Mouse (Mus musculus): ENCODE measurements at regions not wholly inside any gene's neighbourhood (a gene's known extent, or its start where the extent isn't known, plus 50 kb on each side); places are given as distances from the start of the nearest gene placed in this dataset.

DNA sequence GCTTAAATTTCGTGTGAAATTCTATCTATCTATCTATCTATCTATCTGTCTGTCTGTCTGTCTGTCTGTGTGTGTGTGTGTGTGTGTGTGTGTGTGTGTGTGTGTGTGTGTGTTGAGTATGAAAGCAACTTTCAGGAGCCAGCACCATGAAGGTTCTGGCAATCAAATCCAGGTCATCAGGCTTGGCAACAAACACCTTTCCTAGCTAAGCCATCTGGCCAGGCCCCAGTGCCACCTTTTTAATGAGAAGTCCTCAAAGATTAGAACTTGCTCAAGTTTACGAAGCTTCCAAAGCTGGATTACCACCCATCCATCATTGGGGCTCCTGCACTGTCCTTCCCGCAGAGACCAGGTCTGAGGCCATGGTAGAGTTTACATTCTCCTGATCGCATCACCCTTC is 325.0 kb downstream of the Gm49356 start:
- DNase-seq, result no peak

DNA sequence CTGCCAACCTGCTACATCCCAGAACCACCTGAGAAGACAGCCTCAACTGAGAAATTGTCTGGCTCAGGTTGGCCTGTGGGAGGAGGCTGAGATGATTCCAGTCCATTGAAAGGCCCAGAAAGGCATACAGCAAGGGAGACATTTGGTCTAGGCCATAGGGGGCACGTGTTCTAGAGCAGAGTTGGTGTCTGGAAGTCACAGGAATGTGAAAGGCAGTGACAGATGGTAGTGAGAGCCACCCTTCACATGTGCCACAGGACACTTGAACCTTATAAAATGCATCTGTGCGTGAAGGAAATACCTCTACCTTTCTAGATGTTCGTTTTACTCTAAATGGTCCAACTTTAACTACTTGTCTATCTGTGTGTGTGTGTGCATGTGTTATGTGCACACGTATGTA is 326.1 kb downstream of the Gm49356 start:
- DNase-seq, result no peak

DNA sequence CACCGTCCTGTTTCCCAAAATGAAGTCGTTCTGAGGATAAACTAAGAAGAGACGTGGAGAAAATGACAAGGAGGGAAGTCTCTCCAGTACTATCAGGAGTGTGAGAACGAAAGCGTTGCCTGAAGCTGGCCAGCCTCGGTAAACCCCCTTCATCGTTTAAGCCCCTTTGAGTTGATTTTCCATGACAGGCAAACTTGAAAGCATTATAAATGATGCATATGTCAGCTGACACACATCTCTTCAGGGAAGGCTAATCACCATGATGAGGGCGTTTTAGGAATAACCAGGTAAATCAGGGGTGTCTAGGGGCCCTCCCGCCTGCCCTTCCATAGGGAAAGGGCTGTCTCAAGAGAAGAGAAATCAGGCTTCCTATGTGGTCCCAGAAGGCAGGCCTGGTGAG is 328.4 kb downstream of the Gm49356 start:
- DNase-seq, result no peak

DNA sequence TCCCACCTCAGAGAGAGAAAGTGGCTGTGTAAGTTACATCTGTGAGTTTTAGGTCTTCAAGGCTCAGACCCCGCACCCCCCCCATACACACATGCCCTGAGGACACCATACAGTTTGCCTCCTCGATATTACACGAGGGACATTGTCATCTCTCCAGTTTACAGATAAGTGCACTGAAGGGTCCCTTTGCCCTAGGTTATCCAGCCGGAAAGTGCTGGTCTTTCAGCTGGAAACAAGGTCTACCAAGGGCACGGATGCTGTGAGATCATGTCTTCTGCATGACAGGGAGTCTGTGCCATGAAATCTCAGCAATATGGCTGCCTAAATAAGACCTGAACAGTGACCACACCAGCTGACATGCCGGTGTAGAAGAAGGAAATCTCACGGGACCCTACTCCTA is 329.8 kb downstream of the Gm49356 start:
- DNase-seq, result no peak

DNA sequence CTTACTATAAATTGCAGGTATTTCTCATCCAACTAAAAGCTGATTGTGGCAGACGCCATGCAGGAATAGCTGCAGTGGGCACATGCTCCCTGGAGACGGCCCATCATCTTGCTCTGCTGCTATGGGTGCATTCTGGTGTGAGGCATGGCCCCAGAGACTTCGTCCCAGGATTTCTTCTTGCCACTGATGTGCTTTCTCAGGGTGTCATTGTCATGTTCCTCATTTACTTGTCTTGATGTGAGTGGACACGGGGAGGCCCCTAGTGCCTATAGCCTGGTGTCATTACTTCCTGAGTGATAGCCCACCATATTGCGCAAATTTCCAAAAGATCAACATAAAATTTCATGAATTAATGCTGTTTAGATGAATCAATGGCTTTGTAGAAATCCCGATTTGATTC is 336.5 kb downstream of the Gm49356 start:
- no peak for DNase-seq

DNA sequence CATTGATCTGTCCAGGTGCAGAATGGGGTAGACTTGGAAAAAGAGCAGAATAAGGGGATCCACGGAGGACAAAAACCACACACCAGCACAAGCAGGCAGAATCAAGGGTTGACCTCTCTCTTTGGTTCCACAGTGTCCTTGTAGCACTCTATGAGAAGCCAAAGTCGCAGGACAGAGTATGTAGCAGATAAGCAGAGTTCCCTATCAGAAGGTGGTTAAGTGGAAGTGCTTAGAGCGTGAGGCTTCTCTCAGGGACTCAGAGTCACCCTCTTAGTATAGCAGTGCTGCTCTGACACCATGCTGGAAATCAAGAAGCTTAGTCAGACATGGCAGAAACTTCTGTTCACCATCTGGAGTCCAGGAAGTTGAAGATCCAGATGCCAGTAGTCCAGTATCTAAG is 338.2 kb downstream of the Gm49356 start:
- DNase-seq, result no peak

DNA sequence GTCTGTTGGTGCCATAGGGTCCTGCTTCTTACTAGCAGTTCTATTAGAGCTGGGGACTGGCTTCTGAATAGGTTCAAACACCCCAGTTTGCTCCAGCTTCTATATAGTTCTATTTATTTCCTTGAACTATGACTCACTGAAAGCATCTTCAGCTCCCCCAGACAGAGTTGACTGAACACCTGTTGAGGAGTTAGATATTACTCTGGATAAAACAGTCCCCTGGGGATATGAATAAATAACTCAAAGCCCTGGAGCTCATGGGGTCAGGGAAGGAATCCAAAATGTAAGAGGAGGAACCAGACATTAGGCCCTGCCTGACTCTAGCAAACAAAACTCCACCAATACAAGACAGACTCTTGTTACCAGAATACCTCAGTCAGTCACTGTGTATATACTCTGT is 341.4 kb downstream of the Gm49356 start:
- no peak for DNase-seq

DNA sequence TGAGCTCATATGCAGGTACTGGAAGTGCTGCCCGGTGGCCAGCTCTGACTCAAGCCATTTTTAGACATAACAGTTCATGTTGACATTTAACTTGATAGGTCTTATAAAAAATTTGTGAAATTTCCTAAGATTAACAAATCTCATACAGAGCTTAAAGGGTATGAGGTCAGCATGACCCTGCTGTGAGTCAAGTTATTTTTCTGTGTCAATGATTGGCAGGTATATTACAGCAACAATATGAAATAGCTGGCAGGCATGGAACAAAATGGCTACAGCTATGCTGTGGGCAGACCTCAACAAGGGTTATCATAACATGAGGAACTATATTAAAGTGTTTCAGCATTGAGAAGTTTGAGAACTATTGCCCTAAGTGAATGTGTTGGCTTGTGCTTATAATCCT is 342.6 kb downstream of the Gm49356 start:
- DNase-seq, result no peak

DNA sequence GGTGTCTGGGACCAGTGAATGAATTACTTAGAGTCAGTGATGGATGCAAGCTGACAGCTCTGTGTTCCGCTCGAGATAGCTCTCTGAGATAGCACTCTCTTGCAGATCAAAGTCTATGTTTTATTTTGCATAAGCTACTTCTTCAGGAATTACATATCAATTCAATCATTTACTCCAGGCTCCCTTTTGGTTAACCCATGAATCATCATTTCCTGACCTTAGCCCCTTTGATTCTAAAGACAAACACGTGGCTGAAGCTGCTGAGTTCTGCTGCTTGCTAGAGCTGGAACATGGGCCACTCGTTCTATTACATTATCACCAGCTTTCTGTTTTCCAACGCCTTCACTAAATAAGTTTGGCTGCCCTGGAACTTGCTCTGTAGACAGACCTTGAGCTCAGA is 343.2 kb downstream of the Gm49356 start:
- DNase-seq, result no peak

DNA sequence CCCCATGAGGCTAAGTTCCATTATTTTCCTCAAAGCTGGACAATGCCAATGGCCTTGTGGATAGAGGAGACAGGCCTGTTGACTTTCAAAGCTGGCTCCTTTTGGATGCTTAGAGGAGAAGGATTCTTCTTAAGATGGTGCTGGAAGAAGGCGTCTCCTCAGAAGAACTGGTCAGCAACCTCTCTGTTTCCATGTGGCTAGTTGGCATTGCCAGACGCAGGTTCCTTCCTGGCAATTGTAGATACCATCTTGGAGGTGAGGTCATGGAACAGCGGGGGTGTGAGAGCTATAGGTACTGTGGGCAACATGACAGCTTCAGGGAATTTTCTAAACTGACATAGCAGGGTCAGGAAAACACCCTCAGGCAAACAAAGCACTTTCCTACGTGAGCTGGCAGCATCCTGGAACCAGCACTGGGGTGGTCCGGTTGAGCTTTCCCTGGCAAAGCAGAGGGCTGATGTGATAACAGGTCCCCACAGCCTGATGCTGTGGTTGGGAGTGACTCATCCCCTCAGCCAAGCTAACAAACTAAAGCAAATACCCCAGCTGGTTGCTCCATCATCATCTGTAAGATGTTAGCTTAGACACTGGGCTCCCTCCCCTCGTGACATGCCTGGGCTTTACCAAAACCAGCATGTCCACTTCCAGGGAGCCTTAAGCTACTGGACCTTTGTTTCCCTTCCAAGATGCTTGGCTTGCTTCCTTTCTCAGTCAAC is 348.5 kb downstream of the Gm49356 start:
- DNase-seq, result no peak

DNA sequence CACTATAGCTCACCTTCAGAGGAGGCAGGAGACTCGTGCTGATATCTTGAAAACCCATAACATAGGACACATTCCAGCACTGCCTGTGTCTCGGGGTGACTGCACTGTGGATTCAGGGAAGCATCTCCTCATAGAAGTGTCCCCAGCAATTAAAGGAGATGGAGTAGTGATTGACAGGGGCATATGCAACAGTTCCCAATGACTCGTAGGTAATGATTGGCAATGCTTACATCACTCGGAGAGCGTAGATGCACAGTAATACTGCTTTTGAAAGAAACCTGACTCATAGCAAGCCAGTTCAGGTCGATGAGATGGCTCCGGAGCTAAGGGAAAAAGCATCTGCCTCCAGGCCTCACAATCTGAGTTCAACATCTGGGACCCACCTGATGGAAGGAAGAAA is 352.7 kb downstream of the Gm49356 start:
- DNase-seq, result no peak

DNA sequence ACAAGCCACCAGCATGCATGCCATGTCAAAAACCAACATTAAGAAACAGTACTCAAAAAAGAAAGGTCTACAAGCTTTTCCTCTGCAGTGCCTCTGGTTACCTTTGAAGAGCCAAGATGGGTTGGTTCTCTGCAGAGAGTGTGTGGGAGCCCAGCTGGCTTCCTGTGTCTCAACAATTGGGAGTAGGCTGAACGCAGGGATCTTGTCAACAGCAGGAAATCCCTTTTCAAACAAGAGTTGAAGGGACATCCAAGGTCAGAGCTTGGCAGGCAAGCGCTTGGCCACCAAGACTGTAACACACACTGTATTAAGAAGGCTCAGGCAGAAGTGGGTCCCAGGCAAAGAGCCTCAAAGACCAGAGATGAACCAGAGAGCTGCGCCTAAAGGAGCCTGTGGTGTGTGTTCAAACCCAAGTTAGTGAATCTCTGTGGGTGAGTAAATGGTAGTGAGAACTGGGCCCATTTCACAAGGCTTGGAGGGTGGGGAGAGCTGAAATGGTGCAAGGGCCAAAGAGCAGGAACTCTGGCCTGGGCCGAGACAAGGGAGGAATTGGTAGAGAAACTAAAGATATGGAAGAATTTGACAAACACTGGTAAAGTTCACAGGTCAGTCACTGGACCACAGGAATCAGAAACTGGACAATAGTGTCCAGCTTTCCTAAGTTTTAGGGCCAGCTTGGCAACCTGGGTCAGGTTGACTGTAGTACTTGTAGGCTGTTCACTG is 357.0 kb downstream of the Gm49356 start:
- peak; percentile 86 for DNase-seq

DNA sequence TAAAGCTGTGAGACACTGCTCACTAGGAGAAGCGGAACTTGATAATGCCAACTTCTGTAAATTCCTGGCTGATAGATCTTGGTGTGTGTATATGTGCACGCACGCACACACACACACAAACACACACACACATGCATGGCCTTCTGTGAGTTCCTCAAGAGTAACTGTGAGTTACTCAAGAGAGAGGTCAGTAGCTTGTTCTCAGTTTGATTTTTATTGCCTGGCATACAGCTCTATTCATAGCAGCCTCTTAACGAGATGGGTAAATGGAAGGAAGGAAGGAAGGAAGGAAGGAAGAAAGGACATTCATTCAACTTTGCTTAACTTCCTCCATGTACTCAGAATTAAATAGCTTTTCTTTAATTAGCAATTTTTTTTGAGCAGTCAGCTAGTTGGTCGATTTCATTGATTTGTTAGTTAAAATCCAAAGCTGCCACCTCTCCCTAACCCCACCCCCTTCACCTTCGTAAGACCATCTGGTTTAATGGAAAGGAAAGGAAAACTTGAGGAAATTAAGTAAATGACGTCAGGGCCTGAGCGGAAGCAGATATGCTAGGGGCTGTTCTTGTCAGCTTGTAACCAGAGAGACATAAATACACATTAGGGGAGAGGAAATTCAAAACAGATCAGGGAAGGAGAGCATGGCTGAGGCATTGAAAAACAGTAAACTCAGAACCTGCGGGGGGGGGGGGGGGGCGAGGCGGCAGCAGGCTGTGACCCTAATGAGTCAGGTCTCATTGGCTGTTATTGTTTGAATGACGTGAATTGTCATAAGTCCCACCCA is 359.6 kb downstream of the Gm49356 start:
- DNase-seq, result peak; percentile 49

DNA sequence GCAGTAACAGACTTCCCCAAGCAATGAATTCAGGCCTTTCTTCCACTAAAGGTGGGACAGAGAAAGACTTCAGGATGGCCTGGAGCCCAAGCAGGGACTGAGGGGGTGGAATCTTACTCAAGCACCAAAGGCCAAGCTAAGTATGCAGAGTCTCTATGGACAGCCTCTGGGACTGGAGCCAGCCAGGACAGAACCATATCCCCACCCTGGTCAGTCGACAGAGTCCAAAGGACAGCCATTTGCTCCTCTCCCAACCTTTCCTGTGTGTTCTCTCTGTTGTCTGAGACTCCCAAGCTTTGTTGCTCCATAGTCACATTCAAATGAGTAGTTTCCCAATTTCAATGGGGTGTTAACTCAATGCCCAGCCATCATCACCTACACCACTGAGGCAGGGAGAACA is 372.3 kb downstream of the Gm49356 start:
- DNase-seq, result no peak

DNA sequence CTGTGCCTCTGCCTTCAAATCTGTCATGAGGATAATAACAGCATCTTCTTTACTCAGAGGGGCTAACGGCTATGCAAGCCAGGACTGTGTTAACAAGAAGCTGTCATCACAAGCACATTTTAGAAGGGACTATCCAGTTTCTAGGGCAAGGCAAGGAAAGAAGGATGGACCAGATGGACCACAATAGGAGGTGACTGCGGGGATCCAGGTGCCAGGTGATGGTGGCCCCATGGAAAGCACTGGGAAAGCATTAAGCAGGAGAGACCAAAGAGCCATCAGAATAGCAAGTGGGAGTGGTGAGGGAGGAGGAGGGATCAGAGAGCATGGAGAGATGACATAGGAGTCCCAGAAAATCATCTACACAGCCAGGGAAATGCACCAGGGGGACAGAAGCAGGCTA is 373.3 kb downstream of the Gm49356 start:
- DNase-seq, result no peak

DNA sequence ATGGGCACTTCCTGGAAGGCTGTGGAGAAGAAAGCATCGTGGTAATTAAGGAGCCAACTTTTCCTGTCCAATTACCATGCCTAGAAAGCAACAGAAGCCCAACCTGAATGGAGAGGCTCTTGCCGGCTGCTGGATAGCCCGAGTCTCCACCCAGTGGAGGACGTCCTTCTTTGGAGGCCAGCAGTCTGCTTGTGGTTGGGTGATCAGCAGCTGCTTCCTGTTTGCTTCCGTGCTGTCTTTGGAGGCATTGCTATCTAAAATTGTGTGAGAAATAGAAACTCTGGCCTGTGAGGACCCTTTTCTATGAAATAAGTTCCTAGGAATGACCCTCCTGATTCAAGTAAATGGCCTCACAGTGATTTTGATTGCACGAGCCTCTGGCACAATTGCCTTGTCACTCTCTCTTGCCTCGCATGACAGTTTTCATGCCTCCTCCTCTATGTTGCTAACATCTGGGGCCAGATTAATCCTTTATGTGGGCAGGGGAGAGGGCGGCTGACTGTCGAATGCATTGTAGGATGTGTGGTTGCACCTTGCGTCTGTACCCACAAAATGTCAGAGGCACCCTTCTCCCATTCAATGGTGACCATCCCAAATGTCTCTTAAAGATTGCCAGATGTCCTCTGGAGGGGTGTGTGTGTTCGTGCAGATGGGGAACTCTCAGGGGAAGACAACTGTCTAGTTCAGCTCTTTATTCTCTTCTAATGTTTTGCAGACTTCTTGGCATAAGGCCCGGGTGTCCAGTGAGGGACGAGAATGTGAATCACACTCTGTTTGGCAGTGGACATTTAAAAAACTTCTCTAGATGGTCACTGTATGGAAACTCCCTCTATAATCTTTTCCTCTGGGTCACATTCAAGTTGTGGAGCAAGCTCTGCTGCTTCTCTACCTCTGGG is 374.6 kb downstream of the Gm49356 start:
- DNase-seq, result peak; percentile 88
